Mouse (Mus musculus) bone marrow, adult 2 months (tissue): ENCODE measurements at regions not wholly inside any gene's neighbourhood (a gene's known extent, or its start where the extent isn't known, plus 50 kb on each side); places are given as distances from the start of the nearest gene placed in this dataset.

Experiments
- CTCF ChIP-seq: fragments of 200-500 bp; IDR thresholded peaks from 2 replicates; pipeline ENCODE4 v1.5.1; 2011; ENCODE audit warnings: low read length, control low read depth; ENCODE audit not compliant: control insufficient read depth, insufficient read depth
- POLR2A ChIP-seq: fragments of 200-500 bp; IDR thresholded peaks from 2 replicates; pipeline ENCODE4 v1.6.1; 2011; ENCODE audit warnings: low read depth, mild to moderate bottlenecking, control low read depth, low read length, borderline replicate concordance; ENCODE audit not compliant: control insufficient read depth

DNA sequence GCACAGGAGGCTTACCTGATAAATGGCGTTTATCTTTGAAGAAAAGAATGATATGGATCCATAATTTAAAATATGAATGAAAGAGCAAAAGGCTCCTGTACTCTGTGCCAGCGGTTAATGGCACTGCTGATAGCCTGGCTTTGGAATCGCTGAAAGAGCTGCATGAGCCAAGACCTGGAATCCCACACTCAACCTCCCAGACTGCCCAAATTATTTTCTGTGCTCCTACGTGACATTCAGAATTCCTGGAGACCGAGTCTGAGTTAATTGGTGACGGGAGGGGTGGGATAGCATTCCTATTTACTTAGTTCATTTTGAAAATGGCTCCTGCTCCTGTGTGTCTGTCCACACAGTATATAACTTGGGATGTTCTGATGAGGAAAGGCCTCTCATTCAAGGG lies 129.0 kb upstream of the Dyrk2 start:
- TF ChIP-seq CTCF (no peak), POLR2A (no peak)
